Mouse (Mus musculus) heart, embryonic 15.5 days (tissue): ENCODE data around the gene Hoxd11. TPM values are rescaled to one million over a fixed set of nuclear protein-coding genes. Genes with fewer than 3 reads are reported as not detected.

Experiments
- ATAC-seq: fragments of 200-750 bp; cut with Nextera tagmentation; replicated peaks from 2 replicates; pipeline ENCODE4 v1.8.0; 2017; ENCODE audit warnings: low read depth, moderate TSS enrichment; ENCODE audit not compliant: insufficient number of reproducible peaks, insufficient read depth, low FRiP score
- H3K27ac ChIP-seq: fragments of 300-500 bp; sonication (generic); 2 replicates; pipeline ENCODE4 v1.5.1; 2015; ENCODE audit warnings: mild to moderate bottlenecking, inconsistent platforms
- H3K27me3 ChIP-seq: fragments of 300-500 bp; sonication (generic); 2 replicates; pipeline ENCODE4 v1.6.1; 2015; ENCODE audit warnings: inconsistent platforms
- H3K36me3 ChIP-seq: fragments of 300-500 bp; sonication (generic); 2 replicates; pipeline ENCODE4 v1.6.1; 2015; ENCODE audit warnings: mild to moderate bottlenecking, inconsistent platforms
- H3K4me1 ChIP-seq: fragments of 300-500 bp; sonication (generic); replicated peaks from 2 replicates; pipeline ENCODE4 v1.6.1; 2015; ENCODE audit warnings: inconsistent platforms
- H3K4me2 ChIP-seq: fragments of 300-500 bp; sonication (generic); 2 replicates; pipeline ENCODE4 v1.6.1; 2015; ENCODE audit warnings: inconsistent platforms, mild to moderate bottlenecking, moderate library complexity
- H3K4me3 ChIP-seq: fragments of 300-500 bp; sonication (generic); 2 replicates; pipeline ENCODE4 v1.5.1; 2015; ENCODE audit warnings: mild to moderate bottlenecking, inconsistent platforms
- H3K9ac ChIP-seq: fragments of 300-500 bp; sonication (generic); 2 replicates; pipeline ENCODE4 v1.6.1; 2015; ENCODE audit warnings: mild to moderate bottlenecking, inconsistent platforms
- H3K9me3 ChIP-seq: fragments of 300-500 bp; sonication (generic); replicated peaks from 2 replicates; pipeline ENCODE4 v1.6.1; 2016; ENCODE audit warnings: inconsistent platforms
- WGBS: fragments of 180-500 bp; shearing (Covaris S2); methylation state at CpG from one replicate; pipeline ENCODE4 v1.1.7; 2015; ENCODE audit warnings: mixed read lengths; 5-methylcytosine and 5-hydroxymethylcytosine counted together
- polyA plus RNA-seq: library from polyadenylated mRNA; unstranded; fragments of >200 nt; fragmentation: Nextera tagmentation; extraction: Ambion mirVana; gene quantifications from 2 replicates; pipeline ENCODE4 v1.2.1, GENCODE M21; 2015

The Hoxd11 gene
- polyA plus RNA-seq, 1 experiment from 2014 or later: not detected

- Histone ChIP-seq H3K36me3 (no peaks in the 10 kb centered on the region), H3K27me3 (peaks cover 97% of the 10 kb centered on the region), H3K9me3 (no peaks in the 10 kb centered on the region), H3K27ac (no peak overlapping the region), H3K4me3 (no peak overlapping the region), H3K4me2 (no peak overlapping the region), H3K4me1 (peaks cover 24% of the 10 kb centered on the region), H3K9ac (no peak overlapping the region)
- ATAC-seq: no peak
- 15% methylated on average over 4 of the region's 4 CpGs for WGBS
Measured at GRCm38 (mm10) chr2:74708676-74709075, 29.3 kb downstream of the Hoxd11 start.

DNA sequence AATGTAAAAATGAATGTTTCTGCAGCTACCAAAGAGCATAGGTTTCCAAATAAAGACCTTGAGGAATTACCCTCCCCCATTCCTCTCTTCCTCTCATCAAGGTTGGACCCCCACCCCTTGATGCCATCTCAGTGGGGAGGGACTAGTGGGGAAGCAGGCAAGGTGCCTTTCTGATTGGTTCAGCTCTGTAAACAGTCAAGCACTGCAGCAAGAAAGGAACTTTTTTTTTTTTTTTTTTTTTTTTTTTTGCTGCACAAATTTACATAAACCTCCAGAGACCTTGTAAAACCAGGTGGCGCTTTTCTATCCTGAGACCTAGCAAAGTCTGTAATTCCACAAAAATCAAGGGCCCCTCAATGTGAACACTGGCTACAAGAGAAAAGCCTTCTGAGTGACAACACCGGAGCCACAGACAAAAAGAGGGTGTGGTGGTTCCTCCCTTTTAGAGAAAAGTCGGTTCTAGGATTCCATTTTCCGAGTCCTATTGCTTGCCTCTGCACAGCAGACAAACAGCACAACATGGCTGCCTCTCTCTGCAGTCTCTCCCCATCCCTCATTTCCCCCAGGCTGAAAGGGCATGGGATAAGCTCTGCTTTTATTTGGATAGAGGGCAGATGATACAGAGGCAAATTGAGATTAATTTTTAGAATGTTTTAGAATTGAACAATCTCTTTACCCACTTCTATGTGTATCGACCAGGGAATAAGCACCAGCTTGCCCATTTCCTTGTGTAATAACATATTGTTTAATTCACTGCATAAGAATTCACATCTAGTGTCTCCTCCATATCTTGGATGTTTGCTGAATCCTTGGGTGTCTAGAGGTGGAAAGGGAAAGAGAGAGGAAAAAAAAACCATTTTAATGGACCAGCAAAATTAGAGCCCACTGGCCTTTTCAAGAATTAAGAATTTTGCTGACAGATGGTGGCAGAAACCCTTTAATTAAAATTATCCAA, 30.4 kb downstream of the Hoxd11 start:
- WGBS: 11% methylated on average over 5 of the region's 5 CpGs
- ATAC-seq: no peak
- Histone ChIP-seq H3K4me2 (no peak overlapping the region), H3K36me3 (no peaks in the 10 kb centered on the region), H3K27ac (no peak overlapping the region), H3K9me3 (no peaks in the 10 kb centered on the region), H3K27me3 (peaks cover 97% of the 10 kb centered on the region), H3K9ac (no peak overlapping the region), H3K4me1 (peaks cover 20% of the 10 kb centered on the region), H3K4me3 (no peak overlapping the region)

DNA sequence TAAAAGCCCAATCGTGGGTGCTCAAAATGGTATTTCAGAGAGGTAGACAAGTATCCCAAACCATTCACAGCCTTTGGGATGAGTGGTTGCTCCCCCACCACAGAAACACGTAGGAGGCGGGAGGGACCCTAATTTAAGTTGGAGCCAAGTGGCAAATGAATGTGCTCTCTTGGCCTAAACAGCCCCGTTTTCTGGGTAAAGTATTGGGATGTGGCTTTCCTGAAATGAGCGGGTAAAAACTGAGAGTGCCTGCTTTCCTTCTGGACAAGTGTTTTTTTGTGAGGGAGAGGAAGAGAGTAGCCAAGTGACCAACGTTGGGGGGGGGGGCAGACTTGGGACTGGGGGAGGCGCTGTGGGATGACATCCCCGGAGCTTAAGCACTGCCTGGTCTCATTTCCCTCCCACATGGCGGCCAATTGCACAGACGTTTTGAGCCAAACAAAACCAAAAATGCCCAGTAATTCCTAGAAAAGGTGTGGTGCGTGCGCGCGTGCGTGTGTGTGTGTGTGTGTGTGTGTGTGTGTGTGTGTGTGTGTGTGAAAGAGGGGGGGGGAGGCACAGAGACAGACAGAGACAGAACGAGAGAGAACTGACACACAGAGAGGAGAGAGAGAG, 31.7 kb downstream of the Hoxd11 start:
- peaks cover 97% of the 10 kb centered on the region for H3K27me3 ChIP-seq
- H3K4me3 ChIP-seq: no peak overlapping the region
- no peak overlapping the region for H3K4me2 ChIP-seq
- no peaks in the 10 kb centered on the region for H3K9me3 ChIP-seq
- H3K36me3 ChIP-seq: no peaks in the 10 kb centered on the region
- under 1% methylated on average over 16 of the region's 16 CpGs for WGBS
- peaks cover 16% of the 10 kb centered on the region for H3K4me1 ChIP-seq
- H3K27ac ChIP-seq: no peak overlapping the region
- no peak overlapping the region for H3K9ac ChIP-seq
- no peak for ATAC-seq

- peaks cover 97% of the 10 kb centered on the region for H3K27me3 ChIP-seq
Measured at GRCm38 (mm10) chr2:74711721-74712621, 32.6 kb downstream of the Hoxd11 start, which contains the start of the genes Hoxd3 and Hoxd4. Hoxd3 (plus strand) TSS chr2:74711927. Hoxd4 (plus strand) TSS chr2:74711929.

GRCm38 (mm10) chr2:74713239-74714150, 34.1 kb downstream of the Hoxd11 start:
- Histone ChIP-seq H3K4me2 (no peak overlapping the region), H3K4me1 (peaks cover 16% of the 10 kb centered on the region), H3K36me3 (no peaks in the 10 kb centered on the region), H3K9ac (no peak overlapping the region), H3K27ac (no peak overlapping the region), H3K27me3 (peaks cover 96% of the 10 kb centered on the region), H3K4me3 (no peak overlapping the region), H3K9me3 (no peaks in the 10 kb centered on the region)
- WGBS: 9% methylated on average over 19 of the region's 19 CpGs
- ATAC-seq: no peak

More at GRCm38 (mm10) chr2:74711721-74712621, 32.6 kb downstream of the Hoxd11 start, which contains the start of the genes Hoxd3 and Hoxd4:
- Histone ChIP-seq H3K36me3 (no peaks in the 10 kb centered on the region), H3K4me3 (peak within 1 kb of the TSS; percentile 45), H3K27ac (no peak within 1 kb of the TSS), H3K4me1 (peaks cover 16% of the 10 kb centered on the region), H3K9me3 (no peaks in the 10 kb centered on the region), H3K9ac (0 out of 2 replicates have a peak within 1 kb of the TSS, but pooled peaks have one; percentile 7), H3K4me2 (peak within 1 kb of the TSS; percentile 63)
- WGBS: under 1% methylated on average over 65 of the region's 65 CpGs
- ATAC-seq: peak; percentile 35

- Histone ChIP-seq H3K4me3 (no peak overlapping the region), H3K4me1 (peaks cover 16% of the 10 kb centered on the region), H3K9me3 (no peaks in the 10 kb centered on the region), H3K27me3 (peaks cover 96% of the 10 kb centered on the region), H3K27ac (no peak overlapping the region), H3K9ac (no peak overlapping the region), H3K4me2 (no peak overlapping the region), H3K36me3 (no peaks in the 10 kb centered on the region)
- ATAC-seq: no peak
- WGBS: 10% methylated on average over 18 of the region's 18 CpGs
Measured at GRCm38 (mm10) chr2:74714156-74714789, 34.9 kb downstream of the Hoxd11 start.

GRCm38 (mm10) chr2:74714881-74715280, 35.5 kb downstream of the Hoxd11 start:
- 3% methylated on average over 14 of the region's 14 CpGs for WGBS
- no peak for ATAC-seq
- no peak overlapping the region for H3K4me3 ChIP-seq

DNA sequence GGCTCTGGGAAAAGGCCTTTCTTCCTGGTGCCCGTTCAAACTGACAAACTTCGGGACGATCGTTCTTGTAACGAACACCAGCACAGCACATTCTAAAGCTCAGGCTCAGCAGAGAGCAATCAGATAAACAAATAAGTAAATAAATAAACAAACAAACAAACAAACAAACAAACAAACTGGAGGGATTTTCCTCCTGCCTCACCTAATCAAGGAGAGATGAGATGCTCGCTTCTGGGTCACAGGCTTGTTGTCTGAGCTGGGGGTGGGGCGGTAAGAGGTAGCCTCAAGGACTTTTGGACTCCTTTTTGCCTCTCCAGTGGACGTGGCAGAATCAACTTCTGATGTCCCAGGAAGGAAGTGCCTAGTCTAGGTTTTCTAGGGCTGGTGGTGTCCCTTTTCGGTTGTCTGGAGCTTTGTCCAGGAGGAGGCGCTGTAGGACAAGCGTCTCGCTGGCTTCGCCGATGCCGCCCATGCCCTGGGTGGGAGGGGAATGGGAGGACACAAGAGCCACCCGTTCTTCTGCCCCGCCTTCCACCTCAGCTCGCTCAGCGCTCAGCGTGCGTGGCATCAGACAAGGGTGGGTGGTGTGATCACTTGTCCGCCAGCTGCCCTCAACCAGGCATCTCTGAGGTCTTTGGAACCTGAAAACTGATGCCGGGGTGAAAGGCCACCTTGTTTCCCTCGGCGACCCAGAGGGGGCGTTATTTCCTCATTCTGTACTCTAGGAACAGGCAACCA, 36.3 kb downstream of the Hoxd11 start:
- Histone ChIP-seq H3K36me3 (no peaks in the 10 kb centered on the region), H3K27ac (no peak overlapping the region), H3K9me3 (no peaks in the 10 kb centered on the region), H3K4me2 (peak overlapping the region; percentile 58), H3K4me3 (peak overlapping the region; percentile 16), H3K9ac (no peak overlapping the region), H3K4me1 (peaks cover 16% of the 10 kb centered on the region), H3K27me3 (peaks cover 96% of the 10 kb centered on the region)
- 3% methylated on average over 26 of the region's 26 CpGs for WGBS
- peak; percentile 67; the same call in 1 of the 2 replicates for ATAC-seq

More at GRCm38 (mm10) chr2:74714881-74715280, 35.5 kb downstream of the Hoxd11 start:
- Histone ChIP-seq H3K4me1 (peaks cover 16% of the 10 kb centered on the region), H3K27ac (no peak overlapping the region), H3K27me3 (peaks cover 96% of the 10 kb centered on the region), H3K9ac (no peak overlapping the region), H3K9me3 (no peaks in the 10 kb centered on the region), H3K36me3 (no peaks in the 10 kb centered on the region), H3K4me2 (no peak overlapping the region)

GRCm38 (mm10) chr2:74720384-74720783, 41.0 kb downstream of the Hoxd11 start:
- H3K4me2 ChIP-seq: no peak overlapping the region
- no peak overlapping the region for H3K4me3 ChIP-seq
- H3K27me3 ChIP-seq: peaks cover 98% of the 10 kb centered on the region
- ATAC-seq: no peak
- no peak overlapping the region for H3K27ac ChIP-seq
- H3K9me3 ChIP-seq: no peaks in the 10 kb centered on the region
- 22% methylated on average over 2 of the region's 2 CpGs for WGBS
- H3K36me3 ChIP-seq: no peaks in the 10 kb centered on the region
- no peak overlapping the region for H3K9ac ChIP-seq
- peaks cover 9% of the 10 kb centered on the region; the same call in 1 of the 2 replicates for H3K4me1 ChIP-seq
